Mouse (Mus musculus) midbrain, postnatal 0 days (tissue): Measurements from ENCODE around the gene 2700049A03Rik. TPM values are rescaled to one million over a fixed set of nuclear protein-coding genes. Genes with fewer than 3 reads are reported as not detected.
A peak's percentile ranks its signal among the peaks of the same experiment; 100 is the strongest.

Experiments used
- ATAC-seq: fragments of 200-750 bp; cut with Nextera tagmentation; 2 replicates; pipeline ENCODE4 v1.8.0; 2017; ENCODE audit warnings: moderate number of reproducible peaks, mild to moderate bottlenecking, moderate TSS enrichment, moderate library complexity; ENCODE audit not compliant: low FRiP score
- DNase-seq: peaks from one replicate; pipeline ENCODE4 v3.0.0-alpha.2; 2015; ENCODE audit warnings: low spot score
- H3K27ac ChIP-seq: fragments of 300-500 bp; sonication (generic); 2 replicates; pipeline ENCODE4 v1.5.1; 2014; ENCODE audit warnings: low read depth, mild to moderate bottlenecking, low read length, mixed read lengths
- H3K27me3 ChIP-seq: fragments of 300-500 bp; sonication (generic); 2 replicates; pipeline ENCODE4 v1.6.1; 2014; ENCODE audit warnings: low read length, control low read depth, mixed read lengths; ENCODE audit not compliant: insufficient read depth
- H3K36me3 ChIP-seq: fragments of 300-500 bp; sonication (generic); 2 replicates; pipeline ENCODE4 v1.6.1; 2014; ENCODE audit warnings: low read length, control low read depth, mixed read lengths; ENCODE audit not compliant: insufficient read depth
- H3K4me1 ChIP-seq: fragments of 300-500 bp; sonication (generic); 2 replicates; pipeline ENCODE4 v1.6.1; 2014; ENCODE audit warnings: mild to moderate bottlenecking, control low read depth, antibody characterized with exemption, low read length, mixed read lengths; ENCODE audit not compliant: insufficient read depth
- H3K4me2 ChIP-seq: fragments of 300-500 bp; sonication (generic); 2 replicates; pipeline ENCODE4 v1.6.1; 2014; ENCODE audit warnings: low read depth, mild to moderate bottlenecking, low read length, mixed read lengths; ENCODE audit not compliant: poor library complexity, severe bottlenecking
- H3K4me3 ChIP-seq: fragments of 300-500 bp; sonication (generic); 2 replicates; pipeline ENCODE4 v1.5.1; 2014; ENCODE audit warnings: low read depth, mild to moderate bottlenecking, low read length, moderate library complexity
- H3K9ac ChIP-seq: fragments of 300-500 bp; sonication (generic); replicated peaks from 2 replicates; pipeline ENCODE4 v1.6.1; 2014; ENCODE audit warnings: mild to moderate bottlenecking, low read length, moderate library complexity, mixed read lengths; ENCODE audit not compliant: poor library complexity, severe bottlenecking
- H3K9me3 ChIP-seq: fragments of 300-500 bp; sonication (generic); 2 replicates; pipeline ENCODE4 v1.6.1; 2016; ENCODE audit warnings: low read length, control low read depth
- CTCF ChIP-seq: IDR thresholded peaks from 2 replicates; pipeline ENCODE4 v1.5.1; 2016; ENCODE audit warnings: antibody characterized with exemption, mild to moderate bottlenecking
- WGBS: fragments of 180-500 bp; shearing (Covaris S2); extraction: QIAGEN DNeasy Blood & Tissue Kit; methylation state at CpG from one replicate; pipeline ENCODE4 v1.1.7; 2014; 5-methylcytosine and 5-hydroxymethylcytosine counted together
- polyA plus RNA-seq: library from polyadenylated mRNA; unstranded; fragments of >200 nt; fragmentation: Nextera tagmentation; extraction: Ambion mirVana; gene quantifications from 2 replicates; pipeline ENCODE4 v1.2.1, GENCODE M21; 2015
- total RNA-seq: library from RNA; depleted of rRNA; stranded (reverse); fragments of >200 nt; gene quantifications from 2 replicates; pipeline ENCODE4 v1.2.3, GENCODE M21; 2014

2700049A03Rik gene
- total and polyA plus RNA-seq, 2 experiments from 2014 or later: 7.1 to 8.1 TPM

DNA sequence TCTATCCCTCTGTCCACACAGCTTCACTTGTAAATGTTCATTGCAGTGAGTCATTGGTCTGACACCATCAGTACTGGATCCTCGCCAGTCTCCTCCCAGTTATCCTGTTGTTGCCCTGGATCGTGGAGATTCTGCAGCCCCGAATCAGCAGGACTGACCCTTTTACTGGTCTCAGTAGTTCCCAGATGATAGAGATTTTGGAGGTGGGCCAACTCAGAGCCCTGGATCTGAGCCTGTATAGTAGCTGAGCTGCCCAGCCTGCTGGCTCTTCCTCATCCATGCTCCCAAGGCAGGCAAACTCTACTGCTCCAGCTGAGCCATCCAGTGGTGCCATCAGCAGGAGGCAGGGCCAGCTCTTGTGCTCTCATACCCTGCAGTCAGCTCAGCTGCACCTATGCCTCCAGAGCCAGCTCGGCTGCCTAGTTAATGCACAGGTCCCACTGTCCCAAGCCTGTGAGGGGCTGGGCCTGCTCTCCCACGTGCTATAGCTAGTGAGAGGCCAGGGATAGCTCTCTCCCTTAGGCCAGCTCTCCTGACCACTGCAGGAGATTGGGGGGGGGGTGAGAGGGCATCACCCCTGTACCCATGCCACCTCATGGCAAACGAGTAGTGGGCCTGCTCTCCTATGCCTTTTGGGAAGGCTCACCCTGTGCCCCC lies 81.3 kb downstream of the 2700049A03Rik start:
- DNase-seq: peak; percentile 76
- H3K27me3 ChIP-seq: no peaks in the 10 kb centered on the region
- no peak for TF ChIP-seq CTCF
- H3K4me2 ChIP-seq: no peak overlapping the region
- no peak overlapping the region for H3K27ac ChIP-seq
- H3K4me1 ChIP-seq: no peaks in the 10 kb centered on the region
- no peak overlapping the region for H3K4me3 ChIP-seq
- no peak for ATAC-seq
- WGBS: 74% methylated on average over 6 of the region's 6 CpGs
- H3K9ac ChIP-seq: no peak overlapping the region
- no peaks in the 10 kb centered on the region for H3K9me3 ChIP-seq
- no peaks in the 10 kb centered on the region; the same call in 1 of the 2 replicates for H3K36me3 ChIP-seq

DNA sequence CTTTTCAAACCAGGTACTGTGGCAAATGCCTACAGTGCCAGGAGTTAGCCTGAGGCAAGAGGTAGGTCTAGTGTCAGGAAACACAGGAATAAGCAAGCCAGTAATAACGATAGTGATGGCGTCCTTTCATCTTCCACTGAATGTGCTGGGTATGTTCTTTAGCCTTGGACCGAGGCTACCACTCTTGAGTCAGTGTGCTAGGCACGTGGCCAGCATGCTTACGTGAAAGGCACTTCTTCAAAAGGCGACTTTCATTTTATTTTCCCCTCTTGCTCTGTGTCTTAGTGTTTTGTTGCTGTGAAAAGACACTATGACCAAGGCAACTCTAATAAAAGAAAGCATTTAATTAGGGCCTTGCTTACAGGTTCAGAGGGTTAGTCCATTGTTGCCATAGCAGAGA lies 86.1 kb downstream of the 2700049A03Rik start:
- H3K27ac ChIP-seq: no peak overlapping the region
- TF ChIP-seq CTCF: no peak
- WGBS: 92% methylated on average over 6 of the region's 6 CpGs
- ATAC-seq (no peak), DNase-seq (no peak)
- no peaks in the 10 kb centered on the region for H3K36me3 ChIP-seq
- no peaks in the 10 kb centered on the region for H3K4me1 ChIP-seq
- H3K9me3 ChIP-seq: no peaks in the 10 kb centered on the region
- no peak overlapping the region for H3K4me3 ChIP-seq
- H3K9ac ChIP-seq: no peak overlapping the region
- no peak overlapping the region for H3K4me2 ChIP-seq
- H3K27me3 ChIP-seq: no peaks in the 10 kb centered on the region

DNA sequence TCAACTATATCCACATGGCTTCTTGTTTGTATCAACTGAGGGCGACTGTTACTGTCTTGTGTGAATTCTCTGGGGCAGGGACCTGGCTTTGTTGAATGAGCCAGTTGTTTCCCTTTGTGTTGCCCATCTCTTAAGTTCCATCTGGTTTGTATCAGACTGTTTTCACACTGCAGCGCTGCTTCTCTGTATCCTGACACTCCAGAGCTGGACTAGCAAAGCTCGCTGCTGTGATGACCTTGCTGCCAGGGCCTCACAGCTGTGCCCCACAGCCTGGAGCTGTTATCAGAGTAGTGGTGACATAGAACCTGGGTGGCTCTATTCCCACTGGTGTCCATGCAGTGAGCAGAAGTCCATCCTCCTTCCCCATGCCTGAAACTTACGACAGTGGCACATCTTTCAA lies 91.1 kb downstream of the 2700049A03Rik start:
- no peak for DNase-seq
- Histone ChIP-seq H3K27me3 (no peaks in the 10 kb centered on the region), H3K4me2 (no peak overlapping the region), H3K36me3 (no peaks in the 10 kb centered on the region), H3K4me1 (no peaks in the 10 kb centered on the region), H3K9me3 (no peaks in the 10 kb centered on the region), H3K9ac (no peak overlapping the region), H3K27ac (no peak overlapping the region), H3K4me3 (no peak overlapping the region)
- 85% methylated on average over 4 of the region's 4 CpGs for WGBS
- ATAC-seq: no peak
- no peak for TF ChIP-seq CTCF

DNA sequence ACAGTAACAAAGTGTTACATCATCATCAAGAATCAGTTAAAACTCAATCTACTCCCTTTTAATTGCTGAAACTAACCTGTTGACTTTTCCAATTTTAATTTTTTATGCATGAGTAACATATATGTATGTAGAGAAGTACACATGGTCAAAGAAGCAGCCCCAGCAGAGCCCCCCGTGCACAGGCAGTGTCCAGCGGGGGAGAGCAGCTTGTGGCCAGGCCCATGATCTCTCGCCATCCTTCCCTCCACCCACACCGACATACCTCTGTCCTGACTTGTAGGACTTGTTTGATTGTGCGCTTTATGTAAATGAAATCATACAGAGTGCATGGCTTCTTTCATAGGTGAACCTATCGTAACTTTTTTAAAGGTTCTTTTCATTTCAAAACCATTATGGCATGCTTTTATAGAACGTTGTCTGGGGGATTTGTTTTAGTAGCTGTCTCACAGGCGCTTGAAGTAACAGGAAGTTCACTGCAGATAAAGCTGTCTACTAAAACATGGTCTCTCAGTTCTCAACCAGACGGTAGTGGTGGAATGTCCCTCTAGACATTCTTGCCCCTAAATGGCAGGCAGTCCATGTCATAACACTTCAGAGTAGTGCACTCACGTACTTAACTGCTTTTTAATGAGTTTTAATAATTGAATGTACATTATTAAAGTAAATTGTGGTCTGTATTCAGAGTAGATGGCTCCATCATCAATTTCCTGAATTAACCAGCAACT lies 92.4 kb downstream of the 2700049A03Rik start:
- no peaks in the 10 kb centered on the region for H3K9me3 ChIP-seq
- no peak overlapping the region for H3K4me3 ChIP-seq
- ATAC-seq (no peak), DNase-seq (no peak)
- no peaks in the 10 kb centered on the region for H3K27me3 ChIP-seq
- WGBS: 88% methylated on average over 10 of the region's 10 CpGs
- no peak overlapping the region for H3K9ac ChIP-seq
- no peak for TF ChIP-seq CTCF
- no peak overlapping the region for H3K4me2 ChIP-seq
- no peaks in the 10 kb centered on the region for H3K36me3 ChIP-seq
- no peaks in the 10 kb centered on the region for H3K4me1 ChIP-seq
- H3K27ac ChIP-seq: no peak overlapping the region

DNA sequence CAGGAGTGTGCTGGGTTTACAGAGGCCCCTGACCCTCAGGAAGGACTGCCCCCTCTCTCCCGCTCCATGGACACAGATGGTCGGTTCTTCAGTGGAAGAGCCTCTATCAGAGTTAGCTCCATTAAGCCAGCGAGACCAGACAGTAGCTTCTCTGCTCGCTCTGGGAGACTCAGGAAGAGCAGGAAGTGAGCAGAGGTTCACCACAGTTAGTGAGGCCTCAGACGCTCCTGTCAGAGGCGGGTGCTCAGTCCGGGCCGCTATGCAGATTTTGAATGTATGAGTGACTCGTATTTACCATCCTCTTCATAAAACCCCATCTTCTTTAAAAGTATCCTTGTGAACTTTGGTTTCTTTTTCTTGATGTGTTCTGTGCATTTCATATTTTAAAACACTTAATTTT lies 94.9 kb downstream of the 2700049A03Rik start:
- no peak overlapping the region for H3K27ac ChIP-seq
- no peak overlapping the region for H3K9ac ChIP-seq
- DNase-seq: no peak
- no peak overlapping the region for H3K4me2 ChIP-seq
- no peaks in the 10 kb centered on the region for H3K36me3 ChIP-seq
- no peak for TF ChIP-seq CTCF
- H3K4me3 ChIP-seq: no peak overlapping the region
- WGBS: 89% methylated on average over 9 of the region's 9 CpGs
- no peaks in the 10 kb centered on the region for H3K4me1 ChIP-seq
- no peak for ATAC-seq
- H3K9me3 ChIP-seq: no peaks in the 10 kb centered on the region
- no peaks in the 10 kb centered on the region for H3K27me3 ChIP-seq

DNA sequence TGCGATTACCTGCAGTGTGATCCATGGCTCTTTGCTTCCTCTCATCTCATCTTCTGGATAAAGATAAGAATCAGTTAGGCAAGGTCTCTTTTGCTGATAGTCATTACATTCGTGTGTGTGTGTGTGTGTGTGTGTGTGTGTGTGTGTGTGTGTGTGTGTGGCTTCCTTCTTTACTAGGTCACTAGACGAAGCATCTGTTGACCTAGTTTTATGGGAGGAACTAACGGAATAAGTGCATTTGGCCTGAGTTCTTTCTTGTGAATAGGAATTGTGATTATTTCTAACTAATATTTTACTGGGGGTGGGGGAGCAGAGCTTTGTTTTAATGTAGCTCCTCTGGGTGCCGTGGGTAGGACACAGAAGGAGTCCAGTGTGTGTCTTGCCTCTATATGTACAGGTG lies 96.8 kb downstream of the 2700049A03Rik start:
- DNase-seq (no peak), ATAC-seq (no peak)
- no peaks in the 10 kb centered on the region for H3K9me3 ChIP-seq
- H3K9ac ChIP-seq: no peak overlapping the region
- no peaks in the 10 kb centered on the region for H3K4me1 ChIP-seq
- WGBS: 89% methylated on average over 5 of the region's 5 CpGs
- no peak overlapping the region for H3K4me2 ChIP-seq
- no peaks in the 10 kb centered on the region for H3K27me3 ChIP-seq
- H3K4me3 ChIP-seq: no peak overlapping the region
- H3K36me3 ChIP-seq: no peaks in the 10 kb centered on the region
- H3K27ac ChIP-seq: no peak overlapping the region
- TF ChIP-seq CTCF: no peak
